Mouse (Mus musculus) heart, embryonic 14.5 days (tissue): ENCODE measurements at regions not wholly inside any gene's neighbourhood (a gene's known extent, or its start where the extent isn't known, plus 50 kb on each side); places are given as distances from the start of the nearest gene placed in this dataset.

Experiments used
- ATAC-seq: fragments of 200-750 bp; cut with Nextera tagmentation; 2 replicates; pipeline ENCODE4 v1.8.0; 2017; ENCODE audit warnings: low read depth, moderate TSS enrichment; ENCODE audit not compliant: insufficient number of reproducible peaks, insufficient read depth, low FRiP score
- H3K27ac ChIP-seq, 2 experiments: fragments of 200-500 bp in 1 of 2; fragments of 300-500 bp in 1 of 2; sonication (generic) in 1 of 2; replicated peaks in 1 of 2; 2 replicates each; pipeline ENCODE4 v1.5.1; 2012 to 2014; ENCODE audit warnings: low read depth in 2 of 2, low read length in 2 of 2, control low read depth in 1 of 2, mild to moderate bottlenecking in 1 of 2, mixed read lengths in 1 of 2; ENCODE audit not compliant: control insufficient read depth in 1 of 2, insufficient read depth in 1 of 2
- H3K27me3 ChIP-seq: fragments of 300-500 bp; sonication (generic); 2 replicates; pipeline ENCODE4 v1.6.1; 2014; ENCODE audit warnings: mild to moderate bottlenecking, low read length, control low read depth; ENCODE audit not compliant: control insufficient read depth, insufficient read depth
- H3K36me3 ChIP-seq: fragments of 300-500 bp; sonication (generic); 2 replicates; pipeline ENCODE4 v1.6.1; 2014; ENCODE audit warnings: mild to moderate bottlenecking, control low read depth, low read length, mixed read lengths; ENCODE audit not compliant: control insufficient read depth, insufficient read depth
- H3K4me1 ChIP-seq, 2 experiments: fragments of 200-500 bp in 1 of 2; fragments of 300-500 bp in 1 of 2; sonication (generic) in 1 of 2; 2 replicates each; pipeline ENCODE4 v1.6.1; 2012 to 2014; ENCODE audit warnings: low read length in 2 of 2, control low read depth in 1 of 2, mixed read lengths in 1 of 2; ENCODE audit not compliant: control insufficient read depth in 2 of 2, insufficient read depth in 2 of 2
- H3K4me2 ChIP-seq: fragments of 300-500 bp; sonication (generic); 2 replicates; pipeline ENCODE4 v1.6.1; 2014; ENCODE audit warnings: mild to moderate bottlenecking, low read length
- H3K4me3 ChIP-seq, 2 experiments: fragments of 200-500 bp in 1 of 2; fragments of 300-500 bp in 1 of 2; sonication (generic) in 1 of 2; 2 replicates each; pipeline ENCODE4 v1.5.1; 2012 to 2014; ENCODE audit warnings: low read length in 2 of 2, mild to moderate bottlenecking in 2 of 2, control low read depth in 1 of 2, low read depth in 1 of 2, moderate library complexity in 1 of 2; ENCODE audit not compliant: control insufficient read depth in 1 of 2, insufficient read depth in 1 of 2
- H3K9ac ChIP-seq: fragments of 300-500 bp; sonication (generic); 2 replicates; pipeline ENCODE4 v1.6.1; 2014; ENCODE audit warnings: mild to moderate bottlenecking, low read length
- H3K9me3 ChIP-seq: fragments of 300-500 bp; sonication (generic); 2 replicates; pipeline ENCODE4 v1.6.1; 2016; ENCODE audit warnings: low read length, control low read depth; ENCODE audit not compliant: control insufficient read depth
- WGBS: fragments of 180-500 bp; shearing (Covaris S2); extraction: QIAGEN DNeasy Blood & Tissue Kit; methylation state at CpG from one replicate; pipeline ENCODE4 v1.1.7; 2014; 5-methylcytosine and 5-hydroxymethylcytosine counted together

GRCm38 (mm10) chr10:19412926-19413325, 56.6 kb downstream of the Olig3 start:
- Histone ChIP-seq H3K36me3 (no peaks in the 10 kb centered on the region), H3K27me3 (no peaks in the 10 kb centered on the region), H3K4me2 (no peak overlapping the region), H3K4me3 (no peak overlapping the region), H3K9ac (no peak overlapping the region), H3K9me3 (no peaks in the 10 kb centered on the region), H3K4me1 (no peaks in the 10 kb centered on the region), H3K27ac (no peak overlapping the region)
- WGBS = 46% methylated on average over 2 of the region's 2 CpGs
- ATAC-seq = no peak

- ATAC-seq = no peak
- no peak overlapping the region for H3K9ac ChIP-seq
- no peaks in the 10 kb centered on the region for H3K36me3 ChIP-seq
- H3K4me2 ChIP-seq = no peak overlapping the region
- no peaks in the 10 kb centered on the region for H3K9me3 ChIP-seq
- no peak overlapping the region for H3K27ac ChIP-seq
- H3K4me1 ChIP-seq = no peaks in the 10 kb centered on the region
- H3K27me3 ChIP-seq = no peaks in the 10 kb centered on the region
- no peak overlapping the region for H3K4me3 ChIP-seq
- 44% methylated on average over 5 of the region's 5 CpGs for WGBS
These were observed 57.6 kb downstream of the Olig3 start for GRCm38 (mm10) chr10:19413935-19414334.

GRCm38 (mm10) chr10:19414834-19415233, 58.5 kb downstream of the Olig3 start:
- H3K27me3 ChIP-seq = no peaks in the 10 kb centered on the region
- 65% methylated on average over 5 of the region's 5 CpGs for WGBS
- H3K4me1 ChIP-seq = no peaks in the 10 kb centered on the region
- no peak for ATAC-seq
- no peaks in the 10 kb centered on the region; the same call in 1 of the 2 replicates for H3K9me3 ChIP-seq
- no peak overlapping the region for H3K27ac ChIP-seq
- H3K9ac ChIP-seq = no peak overlapping the region
- H3K4me3 ChIP-seq = no peak overlapping the region
- no peak overlapping the region for H3K4me2 ChIP-seq
- H3K36me3 ChIP-seq = no peaks in the 10 kb centered on the region

GRCm38 (mm10) chr10:19424030-19424429, 67.7 kb downstream of the Olig3 start:
- Histone ChIP-seq H3K9ac (no peak overlapping the region), H3K4me3 (no peak overlapping the region), H3K9me3 (no peaks in the 10 kb centered on the region; the same call in 1 of the 2 replicates), H3K27ac (no peak overlapping the region), H3K4me1 (no peaks in the 10 kb centered on the region), H3K27me3 (no peaks in the 10 kb centered on the region), H3K36me3 (no peaks in the 10 kb centered on the region), H3K4me2 (no peak overlapping the region)
- 76% methylated on average over 1 of the region's 1 CpGs for WGBS
- ATAC-seq = no peak

- H3K4me2 ChIP-seq = no peak overlapping the region
- WGBS = 84% methylated on average over 3 of the region's 3 CpGs
- H3K27ac ChIP-seq = no peak overlapping the region
- no peak overlapping the region for H3K9ac ChIP-seq
- H3K4me1 ChIP-seq = no peaks in the 10 kb centered on the region
- no peaks in the 10 kb centered on the region for H3K36me3 ChIP-seq
- H3K9me3 ChIP-seq = no peaks in the 10 kb centered on the region; the same call in 1 of the 2 replicates
- H3K27me3 ChIP-seq = no peaks in the 10 kb centered on the region
- no peak overlapping the region for H3K4me3 ChIP-seq
- ATAC-seq = no peak
These were observed 68.6 kb downstream of the Olig3 start for GRCm38 (mm10) chr10:19424961-19425360.

- H3K27me3 ChIP-seq = no peaks in the 10 kb centered on the region
- ATAC-seq = no peak
- WGBS = 89% methylated on average over 3 of the region's 3 CpGs
- H3K36me3 ChIP-seq = no peaks in the 10 kb centered on the region
- no peaks in the 10 kb centered on the region for H3K9me3 ChIP-seq
- no peak overlapping the region for H3K9ac ChIP-seq
- H3K4me1 ChIP-seq = no peaks in the 10 kb centered on the region
- no peak overlapping the region for H3K4me3 ChIP-seq
- H3K27ac ChIP-seq = no peak overlapping the region
- H3K4me2 ChIP-seq = no peak overlapping the region
These were observed 70.5 kb downstream of the Olig3 start for GRCm38 (mm10) chr10:19426835-19427234.

GRCm38 (mm10) chr10:19432515-19432914, 76.2 kb downstream of the Olig3 start:
- Histone ChIP-seq H3K4me3 (no peak overlapping the region), H3K27me3 (no peaks in the 10 kb centered on the region), H3K27ac (no peak overlapping the region), H3K4me1 (no peaks in the 10 kb centered on the region), H3K9ac (no peak overlapping the region), H3K9me3 (no peaks in the 10 kb centered on the region), H3K4me2 (no peak overlapping the region), H3K36me3 (no peaks in the 10 kb centered on the region)
- ATAC-seq = no peak
- WGBS = 77% methylated on average over 4 of the region's 4 CpGs

- WGBS = 74% methylated on average over 6 of the region's 6 CpGs
- H3K4me3 ChIP-seq = no peak overlapping the region
- no peak overlapping the region for H3K9ac ChIP-seq
- H3K27me3 ChIP-seq = no peaks in the 10 kb centered on the region
- H3K4me2 ChIP-seq = no peak overlapping the region
- H3K36me3 ChIP-seq = no peaks in the 10 kb centered on the region
- no peak for ATAC-seq
- no peaks in the 10 kb centered on the region for H3K9me3 ChIP-seq
- no peak overlapping the region for H3K27ac ChIP-seq
- no peaks in the 10 kb centered on the region for H3K4me1 ChIP-seq
These were observed 78.3 kb downstream of the Olig3 start for GRCm38 (mm10) chr10:19434661-19435060.
